Mouse (Mus musculus): ENCODE measurements at regions not wholly inside any gene's neighbourhood (a gene's known extent, or its start where the extent isn't known, plus 50 kb on each side); places are given as distances from the start of the nearest gene placed in this dataset.

- no peak for DNase-seq (ENCODE audit: low spot score)
Observed at GRCm38 (mm10) chr7:79543231-79544071, 74.0 kb downstream of the Rhcg start.

GRCm38 (mm10) chr7:79542379-79543015, 75.0 kb downstream of the Rhcg start:
- DNase-seq (ENCODE audit: low spot score): no peak

DNA sequence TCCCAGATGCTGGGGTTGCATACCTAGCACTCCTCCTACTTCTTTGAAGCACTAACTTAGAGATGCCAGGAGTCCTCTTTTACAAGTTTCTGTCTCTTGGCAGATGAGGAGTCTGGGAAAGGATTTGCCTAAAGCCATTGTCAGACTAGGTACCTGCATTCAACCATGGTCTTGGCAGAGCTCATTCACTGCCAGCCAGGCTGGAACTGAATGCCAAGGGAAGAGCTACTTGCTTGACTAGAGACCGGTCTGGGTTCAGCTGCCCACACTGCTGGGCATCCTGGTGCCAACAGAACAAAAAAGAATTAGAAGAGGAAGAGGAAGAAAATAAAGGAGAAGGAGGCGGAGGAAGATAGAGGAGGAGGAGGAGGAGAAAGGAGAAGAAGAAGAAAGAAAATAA, 74.1 kb upstream of the Polg start:
- DNase-seq (ENCODE audit: low spot score): no peak

GRCm38 (mm10) chr7:79539426-79539825, 73.3 kb upstream of the Polg start:
- no peak for DNase-seq (ENCODE audit: low spot score)

- no peak for DNase-seq (ENCODE audit: low spot score)
Observed at GRCm38 (mm10) chr7:79536157-79536641, 70.0 kb upstream of the Polg start.

GRCm38 (mm10) chr7:79535251-79536111, 69.3 kb upstream of the Polg start:
- no peak for DNase-seq (ENCODE audit: low spot score)

GRCm38 (mm10) chr7:79534819-79535218, 68.7 kb upstream of the Polg start:
- DNase-seq (ENCODE audit: low spot score): no peak

DNA sequence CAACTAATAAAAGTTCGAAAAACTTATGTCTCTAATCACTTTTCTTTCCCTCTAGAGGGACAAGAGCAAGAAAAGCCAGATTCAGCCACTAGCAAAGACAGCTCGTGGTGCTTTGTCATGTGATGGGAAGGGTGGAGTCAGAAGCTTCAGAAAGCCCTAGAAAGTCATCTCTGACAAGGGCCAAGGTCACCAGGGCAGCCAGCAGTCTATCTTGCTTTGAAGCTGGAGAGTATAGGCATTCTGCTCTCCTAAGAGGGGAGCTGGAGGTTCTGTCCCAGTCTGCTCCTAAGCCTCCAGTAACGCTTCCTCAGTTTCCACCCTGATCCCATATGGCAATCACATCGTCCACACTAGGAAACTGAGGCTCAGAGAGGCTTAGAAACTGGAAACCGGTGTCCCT, 68.2 kb upstream of the Polg start:
- DNase-seq (ENCODE audit: low spot score): no peak

DNA sequence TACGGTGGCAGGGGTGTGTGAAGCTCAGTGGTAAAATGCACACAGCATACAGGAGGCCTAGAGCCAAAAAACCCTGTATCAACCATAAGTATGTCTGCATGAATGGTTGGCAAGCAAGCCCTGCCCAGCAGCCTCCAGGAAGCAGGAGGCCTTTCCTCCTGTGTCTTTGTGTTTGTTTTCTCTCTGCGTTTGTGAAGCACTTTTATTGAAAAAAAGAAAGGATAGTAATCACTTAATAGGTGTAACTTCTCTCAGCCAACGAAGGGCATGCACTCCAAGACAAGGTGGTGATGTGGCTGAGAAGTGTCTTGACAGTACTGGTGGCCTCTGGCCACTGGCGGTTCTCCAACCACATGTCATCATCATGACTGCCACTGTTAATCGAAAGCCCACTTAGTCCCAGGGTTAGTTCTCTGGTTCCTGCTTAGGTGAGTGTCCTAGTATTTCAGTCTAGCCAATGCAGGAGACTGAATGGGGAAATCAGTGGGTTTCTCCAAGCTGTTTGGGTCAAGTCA, 66.5 kb upstream of the Polg start:
- DNase-seq (ENCODE audit: low spot score): no peak

DNA sequence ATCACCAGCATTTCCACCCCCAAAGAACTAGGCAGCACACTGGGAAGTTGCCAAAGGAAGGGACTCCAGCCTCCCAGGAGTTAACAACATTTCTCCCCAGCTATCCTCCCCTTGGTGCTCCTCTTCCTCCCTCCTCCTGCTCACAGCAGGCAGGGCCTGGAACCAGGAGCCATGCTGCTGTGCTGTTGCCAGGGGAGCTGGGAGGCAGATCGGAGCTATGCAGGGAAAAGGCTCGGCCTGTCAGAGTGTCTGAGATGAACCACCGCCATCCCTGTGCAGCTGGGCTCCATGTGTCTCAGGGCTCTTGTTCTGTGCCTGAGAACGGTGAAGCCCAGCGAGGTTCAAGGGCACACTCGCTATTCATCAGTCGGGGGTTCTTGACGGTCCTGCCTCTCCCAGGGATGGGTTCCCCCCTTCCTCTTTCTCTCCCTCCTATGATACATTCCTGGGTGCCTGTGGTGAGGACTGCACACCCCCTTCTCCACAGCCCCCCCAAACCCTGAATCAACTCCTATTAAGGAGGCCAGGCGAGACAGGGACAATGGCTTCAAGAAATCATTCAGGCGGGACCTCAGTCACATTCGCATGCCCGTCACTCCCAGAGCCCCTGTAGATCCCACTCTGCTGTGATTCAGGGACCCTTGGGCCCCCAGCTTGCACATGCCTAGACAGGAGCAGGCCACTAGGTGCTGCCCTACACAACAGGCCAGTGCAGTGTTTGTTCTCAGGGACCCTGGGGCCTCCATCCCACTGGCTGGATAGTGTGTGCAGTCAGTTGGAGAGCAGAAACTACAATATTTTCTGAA, 65.6 kb upstream of the Polg start:
- no peak for DNase-seq (ENCODE audit: low spot score)

DNA sequence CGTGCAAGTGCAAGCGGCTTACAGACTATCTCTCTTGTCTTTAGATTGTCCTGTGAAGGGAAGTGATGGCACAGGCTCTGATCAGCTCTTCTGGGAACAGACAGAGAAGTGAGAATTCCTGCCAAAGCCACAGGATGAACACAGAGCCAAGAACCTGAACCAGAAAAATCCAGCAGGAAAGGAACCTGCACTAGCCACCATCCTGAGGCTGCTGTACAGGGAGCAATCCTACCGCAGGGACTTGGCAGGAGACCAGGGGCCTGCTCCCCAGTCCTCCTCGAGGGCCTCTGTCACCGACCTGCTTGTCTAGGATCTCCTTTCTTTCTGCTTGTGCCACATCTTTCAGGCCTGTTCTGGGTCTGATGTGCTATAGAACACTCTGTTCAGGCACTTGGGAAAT, 65.0 kb upstream of the Polg start:
- DNase-seq (ENCODE audit: low spot score): no peak

- DNase-seq (ENCODE audit: low spot score): no peak
Observed at GRCm38 (mm10) chr7:79529480-79529879, 63.3 kb upstream of the Polg start.

DNA sequence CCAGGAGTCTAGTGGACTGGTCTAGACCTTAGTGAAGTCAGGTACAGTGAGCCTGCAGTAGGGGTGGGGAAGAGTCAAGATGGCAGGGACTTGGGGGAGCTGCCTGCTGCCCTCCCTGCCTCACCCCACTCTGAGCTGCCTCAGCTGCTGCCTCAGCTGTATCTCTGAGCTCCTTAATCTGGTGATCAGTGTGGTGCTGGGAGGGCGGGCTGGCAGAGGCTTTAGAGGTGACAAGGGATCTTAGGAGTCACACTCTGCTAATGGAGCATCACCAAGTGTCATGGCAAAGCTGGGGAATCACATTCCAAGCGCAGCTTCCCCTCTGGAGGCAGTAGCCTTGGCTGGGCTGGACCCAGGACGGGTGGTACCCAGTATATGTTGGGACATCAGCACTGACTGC, 61.8 kb upstream of the Polg start:
- DNase-seq (ENCODE audit: low spot score): no peak

DNA sequence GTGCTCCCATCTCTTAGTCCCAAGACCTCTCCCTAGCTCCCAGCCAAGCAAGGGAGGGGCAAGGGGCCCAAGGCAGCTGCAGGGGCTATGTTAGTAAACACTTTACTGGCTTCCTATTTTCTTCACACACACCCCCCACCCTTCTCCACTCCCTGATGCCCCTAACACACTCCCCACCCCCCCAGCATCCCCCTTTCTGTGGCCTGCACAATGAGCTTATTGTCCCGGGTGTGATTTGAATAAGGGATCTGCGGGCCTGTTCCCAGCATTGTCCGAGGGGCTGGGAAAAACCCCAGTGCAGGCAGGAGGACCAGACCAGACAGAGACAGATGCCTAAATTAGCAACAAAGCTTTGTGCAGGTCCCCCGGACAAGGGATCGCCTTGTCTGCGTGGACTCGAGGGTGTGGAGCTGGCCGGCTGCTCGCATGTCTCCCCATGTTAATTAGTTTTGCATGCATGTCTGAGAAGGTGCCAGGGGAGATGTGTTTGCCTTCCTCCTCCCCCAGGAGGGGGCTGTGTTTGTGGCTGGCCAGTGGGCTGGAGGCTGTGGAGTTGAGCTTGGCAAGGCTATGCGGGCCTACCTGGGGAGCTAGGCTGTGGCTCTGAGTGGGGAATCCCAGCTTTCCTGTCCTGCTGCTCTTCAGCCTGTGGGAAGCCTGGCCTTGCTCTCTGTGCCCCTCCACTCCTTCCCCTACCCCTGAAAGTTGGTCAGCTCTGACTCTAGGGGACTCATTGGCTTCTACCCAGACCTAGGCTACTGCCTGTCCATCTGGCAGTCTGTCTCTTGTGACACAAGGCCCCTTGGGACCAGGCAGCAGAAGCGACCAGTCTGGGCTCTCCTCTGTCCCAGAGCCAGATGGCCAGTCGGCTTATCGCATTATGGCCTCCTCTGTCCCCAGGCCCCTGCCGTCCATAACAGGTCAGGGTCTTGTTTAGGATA, 59.8 kb upstream of the Polg start:
- DNase-seq (ENCODE audit: low spot score): no peak

DNA sequence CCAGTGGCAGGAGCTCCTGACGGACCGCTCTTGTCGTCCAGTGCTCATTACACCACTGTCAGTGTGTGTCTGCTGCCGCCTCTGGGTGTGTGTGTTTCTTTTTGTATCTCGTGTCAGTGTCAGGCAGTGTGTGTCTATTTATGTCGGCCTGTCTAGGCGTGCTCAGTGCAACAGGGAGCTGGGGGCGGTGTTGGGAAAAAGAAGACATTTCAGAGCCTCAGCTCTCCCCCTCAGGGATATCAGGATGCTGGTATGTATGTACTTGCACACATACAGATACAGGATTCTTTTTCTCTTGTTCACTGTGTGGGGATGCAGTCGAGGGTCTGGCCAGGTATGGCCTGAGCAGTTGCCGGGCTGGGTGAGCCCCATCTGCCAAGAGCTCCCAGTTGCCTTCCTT, 58.8 kb upstream of the Polg start:
- DNase-seq (ENCODE audit: low spot score): no peak

- DNase-seq (ENCODE audit: low spot score): no peak
Observed at GRCm38 (mm10) chr7:79523696-79524095, 57.5 kb upstream of the Polg start.

DNA sequence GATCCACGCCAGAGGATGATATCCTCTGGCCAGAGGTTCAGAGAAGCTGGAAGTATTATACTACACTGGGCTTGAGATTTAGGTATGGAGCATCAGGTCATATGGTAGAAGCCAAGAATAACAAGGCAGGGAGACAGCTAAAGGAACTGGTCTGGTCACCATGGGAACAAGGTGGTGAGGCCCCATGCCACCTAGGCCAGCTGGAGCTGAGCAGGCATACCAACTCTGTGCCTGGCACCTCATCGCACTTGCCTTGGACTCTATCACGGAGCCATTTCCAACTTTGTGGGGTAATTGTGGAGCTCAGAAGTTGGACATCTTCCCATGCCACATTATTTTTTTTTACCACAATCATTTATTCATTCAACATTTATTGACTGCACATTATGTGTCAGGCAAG, 55.9 kb upstream of the Polg start:
- no peak for DNase-seq (ENCODE audit: low spot score)

DNA sequence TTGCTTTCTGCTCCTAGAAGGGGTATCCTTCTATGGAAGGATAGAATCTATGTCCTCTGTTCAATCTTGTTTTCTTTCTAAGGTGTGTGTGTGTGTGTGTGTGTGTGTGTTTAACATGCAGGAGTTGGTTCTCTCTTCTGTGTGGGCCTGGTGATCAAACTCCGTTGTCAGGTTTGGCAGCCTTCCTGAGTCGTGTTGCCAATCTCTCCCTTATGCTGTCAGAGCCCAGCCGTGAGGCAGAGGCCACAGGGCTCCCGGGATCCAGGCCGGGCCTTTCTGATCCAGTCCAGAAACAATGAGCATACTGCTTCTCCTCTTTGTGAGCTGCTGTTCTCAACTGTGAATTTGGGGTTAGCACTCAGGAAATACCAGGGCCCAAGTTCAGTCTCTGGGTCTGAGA, 55.1 kb upstream of the Polg start:
- DNase-seq (ENCODE audit: low spot score): no peak

DNA sequence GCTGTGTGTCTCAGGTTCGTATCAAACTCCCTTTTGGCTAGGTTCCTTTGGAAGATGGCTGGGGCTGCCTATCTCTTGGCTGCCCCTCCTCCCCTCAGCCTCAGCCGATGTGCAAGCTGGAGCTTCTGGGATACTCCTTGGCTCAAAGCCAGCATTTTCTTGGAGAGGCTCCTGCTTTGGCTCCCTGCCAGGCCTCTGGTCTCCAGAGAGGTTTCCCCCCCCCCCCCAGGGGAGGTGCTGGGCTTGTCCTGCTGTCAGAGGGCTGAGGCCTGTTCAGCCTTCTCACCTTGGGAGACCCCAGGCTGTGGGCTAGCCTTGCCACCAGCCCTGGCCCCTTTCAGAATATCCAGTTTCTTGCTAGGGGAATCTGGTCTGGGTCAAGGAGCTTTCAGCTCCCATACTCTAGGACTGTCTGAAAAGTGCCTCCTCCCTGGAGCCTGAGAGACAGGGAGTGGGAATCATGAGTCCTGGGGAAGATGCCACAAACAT, 54.1 kb upstream of the Polg start:
- peak; percentile 58 for DNase-seq (ENCODE audit: low spot score)

DNA sequence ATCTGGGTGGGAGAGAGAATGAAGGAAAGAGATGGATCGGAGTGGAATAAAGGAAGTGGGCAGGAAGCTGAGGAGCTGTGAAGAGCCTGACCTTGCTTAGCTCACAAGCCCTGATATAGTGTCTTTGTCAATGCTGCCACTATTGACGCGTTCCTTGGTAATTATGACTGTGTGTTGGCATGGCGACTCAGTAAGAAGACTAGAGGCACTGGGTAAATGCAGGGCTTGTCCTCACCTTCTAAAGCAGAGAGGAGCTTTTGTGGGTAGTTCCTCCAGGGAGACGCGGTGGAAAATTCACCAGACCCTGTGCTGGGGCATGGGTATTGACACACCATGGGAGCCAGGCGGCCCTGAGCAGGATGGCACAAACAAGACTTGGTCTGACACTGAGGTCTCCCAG, 52.8 kb upstream of the Polg start:
- no peak for DNase-seq (ENCODE audit: low spot score)

All from yolk sac, embryonic 10.5 days (tissue).